Mouse (Mus musculus) heart, embryonic 15.5 days (tissue): ENCODE measurements around the gene Pxylp1. TPM values are rescaled to one million over a fixed set of nuclear protein-coding genes. Genes with fewer than 3 reads are reported as not detected.
A peak's percentile ranks its signal among the peaks of the same experiment; 100 is the strongest.
"Not testable (repeated sequence)": the region's sequence is repeated elsewhere in the genome, so short reads cannot be mapped to it uniquely, and the experiment has no call there.

Experiments
- ATAC-seq: fragments of 200-750 bp; cut with Nextera tagmentation; replicated peaks from 2 replicates; pipeline ENCODE4 v1.8.0; 2017; ENCODE audit warnings: low read depth, moderate TSS enrichment; ENCODE audit not compliant: insufficient number of reproducible peaks, insufficient read depth, low FRiP score
- H3K27ac ChIP-seq: fragments of 300-500 bp; sonication (generic); 2 replicates; pipeline ENCODE4 v1.5.1; 2015; ENCODE audit warnings: mild to moderate bottlenecking, inconsistent platforms
- H3K27me3 ChIP-seq: fragments of 300-500 bp; sonication (generic); 2 replicates; pipeline ENCODE4 v1.6.1; 2015; ENCODE audit warnings: inconsistent platforms
- H3K36me3 ChIP-seq: fragments of 300-500 bp; sonication (generic); 2 replicates; pipeline ENCODE4 v1.6.1; 2015; ENCODE audit warnings: mild to moderate bottlenecking, inconsistent platforms
- H3K4me1 ChIP-seq: fragments of 300-500 bp; sonication (generic); replicated peaks from 2 replicates; pipeline ENCODE4 v1.6.1; 2015; ENCODE audit warnings: inconsistent platforms
- H3K4me2 ChIP-seq: fragments of 300-500 bp; sonication (generic); 2 replicates; pipeline ENCODE4 v1.6.1; 2015; ENCODE audit warnings: inconsistent platforms, mild to moderate bottlenecking, moderate library complexity
- H3K4me3 ChIP-seq: fragments of 300-500 bp; sonication (generic); 2 replicates; pipeline ENCODE4 v1.5.1; 2015; ENCODE audit warnings: mild to moderate bottlenecking, inconsistent platforms
- H3K9ac ChIP-seq: fragments of 300-500 bp; sonication (generic); 2 replicates; pipeline ENCODE4 v1.6.1; 2015; ENCODE audit warnings: mild to moderate bottlenecking, inconsistent platforms
- H3K9me3 ChIP-seq: fragments of 300-500 bp; sonication (generic); replicated peaks from 2 replicates; pipeline ENCODE4 v1.6.1; 2016; ENCODE audit warnings: inconsistent platforms
- WGBS: fragments of 180-500 bp; shearing (Covaris S2); methylation state at CpG from one replicate; pipeline ENCODE4 v1.1.7; 2015; ENCODE audit warnings: mixed read lengths; 5-methylcytosine and 5-hydroxymethylcytosine counted together
- polyA plus RNA-seq: library from polyadenylated mRNA; unstranded; fragments of >200 nt; fragmentation: Nextera tagmentation; extraction: Ambion mirVana; gene quantifications from 2 replicates; pipeline ENCODE4 v1.2.1, GENCODE M21; 2015

Gene Pxylp1
- 27.6 and 27.8 TPM in 2 replicates for polyA plus RNA-seq

DNA sequence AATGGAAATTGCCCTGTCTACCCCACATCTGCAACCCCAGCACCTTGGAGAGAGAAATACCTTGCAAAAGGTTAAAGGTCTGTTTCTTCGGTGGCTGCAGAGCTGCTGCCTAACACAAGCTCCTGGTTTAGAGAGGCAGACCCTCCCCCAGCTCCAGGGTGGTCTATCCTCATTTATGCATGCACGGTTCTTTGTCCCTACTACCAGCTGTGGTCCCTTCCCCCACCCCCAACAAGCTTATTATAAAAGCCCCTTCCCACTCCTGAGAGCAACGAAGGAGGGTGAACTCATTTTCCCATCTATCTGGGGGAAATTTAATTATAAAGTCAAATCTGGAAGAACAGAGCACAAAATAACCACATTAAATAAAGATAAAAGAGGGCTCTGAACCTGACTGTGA is at the start of gene Pxylp1:
TSS of gene Pxylp1 (minus strand) at position 124 of the 400 bp plus-strand sequence.
- no peak for ATAC-seq
- Histone ChIP-seq H3K4me1 (peaks cover 16% of the 10 kb centered on the region), H3K36me3 (no peaks in the 10 kb centered on the region), H3K9ac (no peak within 1 kb of the TSS), H3K27ac (no peak within 1 kb of the TSS), H3K4me3 (no peak within 1 kb of the TSS), H3K4me2 (no peak within 1 kb of the TSS), H3K27me3 (peaks cover 5% of the 10 kb centered on the region; the same call in 1 of the 2 replicates), H3K9me3 (no peaks in the 10 kb centered on the region)
- WGBS = 37% methylated on average over 3 of the region's 3 CpGs

GRCm38 (mm10) chr9:96938887-96939286 is 46.4 kb upstream of the Pxylp1 start:
- H3K9me3 ChIP-seq = no peaks in the 10 kb centered on the region
- 76% methylated on average over 5 of the region's 5 CpGs for WGBS

DNA sequence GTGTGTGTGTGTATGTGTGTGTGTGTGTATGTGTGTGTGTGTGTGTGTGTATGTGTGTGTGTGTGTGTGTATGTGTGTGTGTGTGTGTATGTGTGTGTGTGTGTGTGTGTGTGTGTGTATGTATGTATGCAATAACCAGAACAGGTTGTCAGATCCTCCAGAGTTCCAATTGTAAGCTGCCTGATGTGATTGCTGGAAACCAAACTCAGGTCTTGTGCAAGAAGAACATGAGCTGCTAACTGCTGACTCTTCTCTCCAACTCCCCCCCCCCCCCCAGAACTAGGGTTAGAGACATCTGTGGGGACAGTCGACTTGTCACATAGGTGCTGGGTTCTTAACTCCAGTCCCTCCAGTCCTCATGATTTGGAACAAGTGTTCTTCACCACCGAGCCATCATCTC is 44.0 kb upstream of the Pxylp1 start:
- 82% methylated on average over 2 of the region's 2 CpGs for WGBS
- not testable (repeated sequence) for H3K4me2 ChIP-seq, H3K4me1 ChIP-seq, H3K9ac ChIP-seq, H3K9me3 ChIP-seq, H3K4me3 ChIP-seq, H3K27ac ChIP-seq, H3K36me3 ChIP-seq, ATAC-seq
- H3K27me3 ChIP-seq = peaks cover 15% of the 10 kb centered on the region

More at GRCm38 (mm10) chr9:96938887-96939286, 46.4 kb upstream of the Pxylp1 start:
- no peak for ATAC-seq
- no peak overlapping the region for H3K27ac ChIP-seq
- H3K4me2 ChIP-seq = no peak overlapping the region
- H3K27me3 ChIP-seq = peaks cover 9% of the 10 kb centered on the region; the same call in 1 of the 2 replicates
- no peak overlapping the region for H3K4me3 ChIP-seq
- no peaks in the 10 kb centered on the region for H3K4me1 ChIP-seq
- H3K36me3 ChIP-seq = peaks cover 5% of the 10 kb centered on the region; the same call in 1 of the 2 replicates
- no peak overlapping the region for H3K9ac ChIP-seq

DNA sequence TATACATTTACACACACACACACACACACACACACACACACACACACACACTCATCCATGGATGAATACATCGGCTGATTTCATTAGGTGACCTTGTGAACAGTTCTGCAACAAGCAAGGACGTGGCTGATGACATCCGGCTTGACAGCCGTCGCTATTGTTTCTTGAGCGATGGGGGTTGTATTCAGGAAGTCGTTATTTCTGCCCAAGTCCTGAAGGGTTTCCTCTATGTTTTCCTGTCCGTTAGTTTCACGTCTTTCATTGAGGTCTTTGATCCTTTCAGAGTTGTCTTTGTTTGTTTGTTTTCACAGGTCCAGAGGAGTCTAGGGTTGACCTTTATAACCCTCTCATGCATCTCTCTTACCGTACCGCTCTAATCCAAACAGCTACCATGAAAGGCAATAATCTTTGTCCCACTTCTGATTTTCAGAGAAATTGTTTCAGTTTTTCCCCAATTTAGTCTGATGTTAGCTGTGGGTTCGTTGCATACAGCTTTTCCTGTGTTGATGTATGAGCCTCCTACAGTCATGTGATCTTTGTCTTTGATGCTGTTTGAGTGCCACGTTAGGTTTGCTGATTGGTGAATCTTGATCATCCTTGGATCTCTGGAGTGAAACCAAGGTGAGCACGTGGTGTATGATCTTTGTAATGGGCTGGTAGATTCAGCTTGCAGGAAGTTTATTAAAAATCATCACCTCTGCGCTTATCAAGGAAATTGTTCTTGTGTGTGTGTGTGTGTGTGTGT is 43.3 kb upstream of the Pxylp1 start:
- Histone ChIP-seq H3K27ac (no peak overlapping the region), H3K9me3 (no peaks in the 10 kb centered on the region), H3K4me2 (no peak overlapping the region), H3K9ac (no peak overlapping the region), H3K36me3 (no peaks in the 10 kb centered on the region), H3K27me3 (peaks cover 15% of the 10 kb centered on the region), H3K4me3 (no peak overlapping the region), H3K4me1 (no peaks in the 10 kb centered on the region)
- WGBS = 49% methylated on average over 15 of the region's 15 CpGs
- no peak for ATAC-seq

GRCm38 (mm10) chr9:96934816-96935215 is 42.3 kb upstream of the Pxylp1 start:
- H3K9ac ChIP-seq = no peak overlapping the region
- no peak overlapping the region for H3K4me2 ChIP-seq
- H3K4me1 ChIP-seq = no peaks in the 10 kb centered on the region
- no peak for ATAC-seq
- no peaks in the 10 kb centered on the region for H3K9me3 ChIP-seq
- no peak overlapping the region for H3K4me3 ChIP-seq
- H3K36me3 ChIP-seq = no peaks in the 10 kb centered on the region
- WGBS = 77% methylated on average over 3 of the region's 3 CpGs
- H3K27me3 ChIP-seq = peaks cover 15% of the 10 kb centered on the region
- no peak overlapping the region for H3K27ac ChIP-seq

- Histone ChIP-seq H3K27ac (no peak overlapping the region), H3K27me3 (peaks cover 15% of the 10 kb centered on the region), H3K4me1 (no peaks in the 10 kb centered on the region), H3K4me3 (no peak overlapping the region), H3K9ac (no peak overlapping the region), H3K36me3 (no peaks in the 10 kb centered on the region), H3K4me2 (no peak overlapping the region), H3K9me3 (no peaks in the 10 kb centered on the region)
- no peak for ATAC-seq
- WGBS = 88% methylated on average over 8 of the region's 8 CpGs
Measured at GRCm38 (mm10) chr9:96932751-96933150, 40.3 kb upstream of the Pxylp1 start.

DNA sequence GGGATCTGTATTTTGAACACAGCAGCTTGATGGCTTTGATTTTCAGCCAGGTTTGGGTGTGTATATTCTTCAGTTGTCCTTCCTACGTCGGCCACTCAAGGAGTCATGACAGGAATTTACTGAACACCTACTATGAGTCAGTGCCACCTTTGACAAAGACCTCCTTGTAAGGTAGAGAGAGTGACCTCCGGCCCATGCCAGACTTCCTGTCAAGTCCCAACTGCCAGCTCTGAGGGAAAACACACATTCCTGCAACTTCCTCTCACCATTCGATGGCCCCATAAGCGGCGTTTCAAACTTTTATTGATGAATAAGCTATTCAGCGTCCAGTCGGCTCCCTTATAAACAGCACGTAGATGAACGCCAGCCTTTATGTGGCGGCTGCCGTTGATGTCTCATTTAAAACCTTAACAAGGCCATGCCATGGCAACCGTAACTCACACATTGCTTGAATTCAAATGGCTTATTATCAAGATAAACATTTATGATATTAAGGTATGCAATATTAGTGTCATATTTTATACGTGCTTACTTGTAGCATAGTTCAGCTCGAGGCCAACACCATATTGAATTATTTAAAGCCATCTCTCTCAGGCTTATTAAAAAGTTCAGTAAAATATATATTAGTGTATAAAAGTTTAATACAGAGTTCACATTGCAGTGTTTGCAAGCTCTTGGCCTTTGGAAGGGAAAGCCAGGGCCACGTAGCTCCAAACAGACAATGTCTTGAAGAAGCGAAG is 31.3 kb upstream of the Pxylp1 start:
- no peak overlapping the region for H3K4me3 ChIP-seq
- H3K9me3 ChIP-seq = no peaks in the 10 kb centered on the region
- no peaks in the 10 kb centered on the region for H3K36me3 ChIP-seq
- no peaks in the 10 kb centered on the region for H3K4me1 ChIP-seq
- ATAC-seq = no peak
- H3K9ac ChIP-seq = no peak overlapping the region
- no peak overlapping the region for H3K27ac ChIP-seq
- H3K27me3 ChIP-seq = 0 out of 2 replicates have a peak, but pooled peaks cover 7% of the 10 kb centered on the region
- no peak overlapping the region for H3K4me2 ChIP-seq
- 75% methylated on average over 17 of the region's 17 CpGs for WGBS

DNA sequence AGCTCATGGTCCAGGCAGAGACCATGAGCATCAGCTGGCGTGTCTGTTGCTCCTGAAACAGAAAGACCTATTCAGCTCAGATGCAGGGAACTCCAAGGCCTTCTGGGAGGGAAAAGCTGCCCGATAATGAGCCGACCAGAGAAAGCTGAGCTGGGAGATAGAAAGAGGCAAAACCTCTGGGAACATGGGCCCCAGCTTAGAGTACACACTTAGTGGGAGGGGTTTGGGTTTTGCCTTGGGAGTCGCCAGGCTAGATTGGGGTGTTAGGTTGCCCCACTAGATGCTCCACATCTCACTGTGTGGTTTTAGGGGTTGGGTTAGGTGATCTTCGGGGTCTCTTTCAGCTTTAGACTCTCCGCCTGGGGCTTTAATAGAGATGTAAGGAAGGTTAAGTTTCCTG is 30.6 kb upstream of the Pxylp1 start:
- H3K9me3 ChIP-seq = no peaks in the 10 kb centered on the region
- no peak overlapping the region for H3K27ac ChIP-seq
- H3K4me3 ChIP-seq = no peak overlapping the region
- 0 out of 2 replicates have a peak, but pooled peaks cover 7% of the 10 kb centered on the region for H3K27me3 ChIP-seq
- no peak overlapping the region for H3K9ac ChIP-seq
- no peak for ATAC-seq
- no peak overlapping the region for H3K4me2 ChIP-seq
- H3K36me3 ChIP-seq = no peaks in the 10 kb centered on the region
- no peaks in the 10 kb centered on the region for H3K4me1 ChIP-seq
- WGBS = 69% methylated on average over 6 of the region's 6 CpGs

GRCm38 (mm10) chr9:96916620-96917538 is 24.4 kb upstream of the Pxylp1 start:
- H3K9ac ChIP-seq = no peak overlapping the region
- no peaks in the 10 kb centered on the region for H3K9me3 ChIP-seq
- H3K27me3 ChIP-seq = no peaks in the 10 kb centered on the region
- H3K4me3 ChIP-seq = no peak overlapping the region
- peak; percentile 73 for ATAC-seq
- H3K4me2 ChIP-seq = 0 out of 2 replicates have a peak overlapping the region, but pooled peaks have one; percentile 8
- H3K4me1 ChIP-seq = 0 out of 2 replicates have a peak, but pooled peaks cover 5% of the 10 kb centered on the region
- no peak overlapping the region for H3K27ac ChIP-seq
- 33% methylated on average over 27 of the region's 27 CpGs for WGBS
- H3K36me3 ChIP-seq = no peaks in the 10 kb centered on the region

- Histone ChIP-seq H3K4me3 (no peak overlapping the region), H3K36me3 (no peaks in the 10 kb centered on the region), H3K9ac (no peak overlapping the region), H3K4me1 (0 out of 2 replicates have a peak, but pooled peaks cover 5% of the 10 kb centered on the region), H3K27me3 (no peaks in the 10 kb centered on the region), H3K27ac (no peak overlapping the region), H3K9me3 (no peaks in the 10 kb centered on the region), H3K4me2 (no peak overlapping the region)
- ATAC-seq = no peak
- WGBS = 44% methylated on average over 7 of the region's 7 CpGs
Measured at GRCm38 (mm10) chr9:96916076-96916475, 23.6 kb upstream of the Pxylp1 start.

DNA sequence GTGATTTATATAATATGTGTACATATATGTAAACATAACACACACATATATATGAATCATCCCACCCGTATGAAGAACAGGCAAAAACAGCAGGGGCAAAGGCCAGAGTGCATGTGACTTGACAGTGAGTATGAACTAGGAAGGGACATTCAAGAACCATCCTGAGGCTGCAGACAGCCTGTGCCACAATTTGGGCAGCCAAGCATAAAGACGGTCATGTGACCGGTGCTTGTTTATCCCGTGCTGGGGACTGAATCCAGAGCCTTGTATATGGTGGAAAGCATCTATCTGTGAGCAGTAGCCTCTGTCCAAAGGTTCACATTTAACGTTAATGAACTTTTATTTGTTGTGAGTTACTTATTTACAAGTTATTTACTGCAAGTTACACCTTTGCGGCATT is 22.4 kb upstream of the Pxylp1 start:
- H3K27me3 ChIP-seq = no peaks in the 10 kb centered on the region
- no peak for ATAC-seq
- H3K27ac ChIP-seq = no peak overlapping the region
- H3K36me3 ChIP-seq = no peaks in the 10 kb centered on the region
- 0 out of 2 replicates have a peak, but pooled peaks cover 5% of the 10 kb centered on the region for H3K4me1 ChIP-seq
- no peak overlapping the region for H3K4me2 ChIP-seq
- H3K9me3 ChIP-seq = no peaks in the 10 kb centered on the region
- H3K4me3 ChIP-seq = no peak overlapping the region
- 84% methylated on average over 6 of the region's 6 CpGs for WGBS
- no peak overlapping the region for H3K9ac ChIP-seq
